Mouse (Mus musculus): Measurements from ENCODE around the gene Pigk. TPM values are rescaled to one million over a fixed set of nuclear protein-coding genes. Genes with fewer than 3 reads are reported as not detected.
A peak's percentile ranks its signal among the peaks of the same experiment; 100 is the strongest.

The Pigk gene
- polyA plus RNA-seq, 1 experiment from 2014 or later: 49.1 TPM

GRCm38 (mm10) chr3:152752911-152753310 is 39.0 kb downstream of the Pigk start:
- Histone ChIP-seq H3K27ac (replicated peaks; ENCODE audit: low read depth, low read length) (no peak overlapping the region), H3K9me3 (replicated peaks; ENCODE audit: control insufficient read depth, low read length) (no peaks in the 10 kb centered on the region), H3K4me1 (ENCODE audit: control insufficient read depth, insufficient read depth, low read length) (no peaks in the 10 kb centered on the region), H3K27me3 (ENCODE audit: control insufficient read depth, insufficient read depth, low read length) (no peaks in the 10 kb centered on the region), H3K4me2 (ENCODE audit: low read depth, low read length) (no peak overlapping the region), H3K36me3 (replicated peaks; ENCODE audit: control insufficient read depth, insufficient read depth, low read depth, low read length) (no peaks in the 10 kb centered on the region), H3K4me3 (ENCODE audit: low read depth, low read length) (no peak overlapping the region), H3K9ac (replicated peaks; ENCODE audit: low read length) (no peak overlapping the region)
- ATAC-seq (replicated peaks; ENCODE audit: insufficient number of reproducible peaks, low FRiP score, low TSS enrichment, low read depth): no peak
- no peak for DNase-seq (ENCODE audit: low spot score)
- 94% methylated on average over 1 of the region's 1 CpGs for WGBS

GRCm38 (mm10) chr3:152753345-152753744 is 39.4 kb downstream of the Pigk start:
- Histone ChIP-seq H3K9ac (replicated peaks; ENCODE audit: low read length) (no peak overlapping the region), H3K9me3 (replicated peaks; ENCODE audit: control insufficient read depth, low read length) (no peaks in the 10 kb centered on the region), H3K4me1 (ENCODE audit: control insufficient read depth, insufficient read depth, low read length) (no peaks in the 10 kb centered on the region), H3K27me3 (ENCODE audit: control insufficient read depth, insufficient read depth, low read length) (no peaks in the 10 kb centered on the region), H3K4me3 (ENCODE audit: low read depth, low read length) (no peak overlapping the region), H3K4me2 (ENCODE audit: low read depth, low read length) (no peak overlapping the region), H3K36me3 (replicated peaks; ENCODE audit: control insufficient read depth, insufficient read depth, low read depth, low read length) (no peaks in the 10 kb centered on the region), H3K27ac (replicated peaks; ENCODE audit: low read depth, low read length) (no peak overlapping the region)
- DNase-seq (ENCODE audit: low spot score): no peak
- no peak for ATAC-seq (replicated peaks; ENCODE audit: insufficient number of reproducible peaks, low FRiP score, low TSS enrichment, low read depth)
- 92% methylated on average over 4 of the region's 4 CpGs for WGBS

- H3K27me3 ChIP-seq (ENCODE audit: control insufficient read depth, insufficient read depth, low read length): no peaks in the 10 kb centered on the region
Observed at GRCm38 (mm10) chr3:152753920-152754764, 40.2 kb downstream of the Pigk start.

GRCm38 (mm10) chr3:152755515-152755914 is 41.6 kb downstream of the Pigk start:
- no peaks in the 10 kb centered on the region for H3K4me1 ChIP-seq (ENCODE audit: control insufficient read depth, insufficient read depth, low read length)
- H3K27ac ChIP-seq (replicated peaks; ENCODE audit: low read depth, low read length): no peak overlapping the region
- H3K36me3 ChIP-seq (replicated peaks; ENCODE audit: control insufficient read depth, insufficient read depth, low read depth, low read length): no peaks in the 10 kb centered on the region
- ATAC-seq (replicated peaks; ENCODE audit: insufficient number of reproducible peaks, low FRiP score, low TSS enrichment, low read depth): no peak
- no peak overlapping the region for H3K4me3 ChIP-seq (ENCODE audit: low read depth, low read length)
- H3K4me2 ChIP-seq (ENCODE audit: low read depth, low read length): no peak overlapping the region
- no peak for DNase-seq (ENCODE audit: low spot score)
- WGBS: 91% methylated on average over 7 of the region's 7 CpGs
- no peaks in the 10 kb centered on the region for H3K27me3 ChIP-seq (ENCODE audit: control insufficient read depth, insufficient read depth, low read length)
- H3K9ac ChIP-seq (replicated peaks; ENCODE audit: low read length): no peak overlapping the region
- H3K9me3 ChIP-seq (replicated peaks; ENCODE audit: control insufficient read depth, low read length): no peaks in the 10 kb centered on the region

More at GRCm38 (mm10) chr3:152753920-152754764, 40.2 kb downstream of the Pigk start:
- Histone ChIP-seq H3K4me1 (ENCODE audit: control insufficient read depth, insufficient read depth, low read length) (no peaks in the 10 kb centered on the region), H3K9ac (replicated peaks; ENCODE audit: low read length) (0 out of 2 replicates have a peak overlapping the region, but pooled peaks have one; percentile 9), H3K36me3 (replicated peaks; ENCODE audit: control insufficient read depth, insufficient read depth, low read depth, low read length) (no peaks in the 10 kb centered on the region), H3K27ac (replicated peaks; ENCODE audit: low read depth, low read length) (no peak overlapping the region), H3K4me2 (ENCODE audit: low read depth, low read length) (no peak overlapping the region), H3K9me3 (replicated peaks; ENCODE audit: control insufficient read depth, low read length) (no peaks in the 10 kb centered on the region), H3K4me3 (ENCODE audit: low read depth, low read length) (no peak overlapping the region)
- DNase-seq (ENCODE audit: low spot score): no peak
- ATAC-seq (replicated peaks; ENCODE audit: insufficient number of reproducible peaks, low FRiP score, low TSS enrichment, low read depth): no peak
- WGBS: 87% methylated on average over 14 of the region's 14 CpGs

GRCm38 (mm10) chr3:152756896-152757295 is 43.0 kb downstream of the Pigk start:
- Histone ChIP-seq H3K4me3 (ENCODE audit: low read depth, low read length) (no peak overlapping the region), H3K4me1 (ENCODE audit: control insufficient read depth, insufficient read depth, low read length) (no peaks in the 10 kb centered on the region), H3K27me3 (ENCODE audit: control insufficient read depth, insufficient read depth, low read length) (no peaks in the 10 kb centered on the region), H3K9me3 (replicated peaks; ENCODE audit: control insufficient read depth, low read length) (no peaks in the 10 kb centered on the region), H3K9ac (replicated peaks; ENCODE audit: low read length) (no peak overlapping the region), H3K4me2 (ENCODE audit: low read depth, low read length) (no peak overlapping the region), H3K36me3 (replicated peaks; ENCODE audit: control insufficient read depth, insufficient read depth, low read depth, low read length) (no peaks in the 10 kb centered on the region), H3K27ac (replicated peaks; ENCODE audit: low read depth, low read length) (no peak overlapping the region)
- ATAC-seq (replicated peaks; ENCODE audit: insufficient number of reproducible peaks, low FRiP score, low TSS enrichment, low read depth) (no peak), DNase-seq (ENCODE audit: low spot score) (no peak)
- 50% methylated on average over 2 of the region's 2 CpGs for WGBS

GRCm38 (mm10) chr3:152757464-152758393 is 43.8 kb downstream of the Pigk start:
- H3K4me1 ChIP-seq (ENCODE audit: control insufficient read depth, insufficient read depth, low read length): no peaks in the 10 kb centered on the region
- H3K27ac ChIP-seq (replicated peaks; ENCODE audit: low read depth, low read length): no peak overlapping the region; the same call in 1 of the 2 replicates
- no peak overlapping the region for H3K9ac ChIP-seq (replicated peaks; ENCODE audit: low read length)
- no peaks in the 10 kb centered on the region for H3K27me3 ChIP-seq (ENCODE audit: control insufficient read depth, insufficient read depth, low read length)
- no peaks in the 10 kb centered on the region for H3K36me3 ChIP-seq (replicated peaks; ENCODE audit: control insufficient read depth, insufficient read depth, low read depth, low read length)
- H3K9me3 ChIP-seq (replicated peaks; ENCODE audit: control insufficient read depth, low read length): no peaks in the 10 kb centered on the region
- WGBS: 75% methylated on average over 12 of the region's 12 CpGs
- no peak overlapping the region for H3K4me2 ChIP-seq (ENCODE audit: low read depth, low read length)
- ATAC-seq (replicated peaks; ENCODE audit: insufficient number of reproducible peaks, low FRiP score, low TSS enrichment, low read depth) (peak; percentile 20; the same call in 1 of the 2 replicates), DNase-seq (ENCODE audit: low spot score) (no peak)
- H3K4me3 ChIP-seq (ENCODE audit: low read depth, low read length): no peak overlapping the region

GRCm38 (mm10) chr3:152758500-152759032 is 44.7 kb downstream of the Pigk start:
- Histone ChIP-seq H3K36me3 (replicated peaks; ENCODE audit: control insufficient read depth, insufficient read depth, low read depth, low read length) (no peaks in the 10 kb centered on the region), H3K9ac (replicated peaks; ENCODE audit: low read length) (no peak overlapping the region), H3K27ac (replicated peaks; ENCODE audit: low read depth, low read length) (no peak overlapping the region), H3K4me1 (ENCODE audit: control insufficient read depth, insufficient read depth, low read length) (no peaks in the 10 kb centered on the region), H3K4me3 (ENCODE audit: low read depth, low read length) (no peak overlapping the region), H3K4me2 (ENCODE audit: low read depth, low read length) (no peak overlapping the region), H3K27me3 (ENCODE audit: control insufficient read depth, insufficient read depth, low read length) (no peaks in the 10 kb centered on the region), H3K9me3 (replicated peaks; ENCODE audit: control insufficient read depth, low read length) (no peaks in the 10 kb centered on the region)
- ATAC-seq (replicated peaks; ENCODE audit: insufficient number of reproducible peaks, low FRiP score, low TSS enrichment, low read depth) (no peak; the same call in 1 of the 2 replicates), DNase-seq (ENCODE audit: low spot score) (no peak)
- 59% methylated on average over 15 of the region's 15 CpGs for WGBS
